Mouse (Mus musculus) olfactory bulb, adult 2 months (tissue): ENCODE measurements at regions not wholly inside any gene's neighbourhood (a gene's known extent, or its start where the extent isn't known, plus 50 kb on each side); places are given as distances from the start of the nearest gene placed in this dataset.

ENCODE experiments used
- H3K27ac ChIP-seq: fragments of 200-500 bp; 2 replicates; pipeline ENCODE4 v1.5.1; 2012; ENCODE audit warnings: low read depth, low read length; ENCODE audit not compliant: insufficient read depth
- H3K4me1 ChIP-seq: fragments of 200-500 bp; 2 replicates; pipeline ENCODE4 v1.6.1; 2012; ENCODE audit warnings: low read length; ENCODE audit not compliant: control insufficient read depth, insufficient read depth
- H3K4me3 ChIP-seq: fragments of 200-500 bp; 2 replicates; pipeline ENCODE4 v1.5.1; 2012; ENCODE audit warnings: mild to moderate bottlenecking, low read depth, low read length, moderate library complexity; ENCODE audit not compliant: insufficient read depth
- CTCF ChIP-seq: fragments of 200-500 bp; IDR thresholded peaks from 2 replicates; pipeline ENCODE4 v1.5.1; 2012; ENCODE audit warnings: low read depth, mild to moderate bottlenecking, low read length, moderate library complexity; ENCODE audit not compliant: insufficient read depth
- POLR2A ChIP-seq: fragments of 200-500 bp; IDR thresholded peaks from 2 replicates; pipeline ENCODE4 v1.6.1; 2012; ENCODE audit warnings: mild to moderate bottlenecking, low read depth, low read length, moderate library complexity; ENCODE audit not compliant: insufficient read depth
- WGBS: fragments of 180-500 bp; shearing (Covaris S2); methylation state at CpG from one replicate; pipeline ENCODE4 v1.1.7; 2018; 5-methylcytosine and 5-hydroxymethylcytosine counted together

DNA sequence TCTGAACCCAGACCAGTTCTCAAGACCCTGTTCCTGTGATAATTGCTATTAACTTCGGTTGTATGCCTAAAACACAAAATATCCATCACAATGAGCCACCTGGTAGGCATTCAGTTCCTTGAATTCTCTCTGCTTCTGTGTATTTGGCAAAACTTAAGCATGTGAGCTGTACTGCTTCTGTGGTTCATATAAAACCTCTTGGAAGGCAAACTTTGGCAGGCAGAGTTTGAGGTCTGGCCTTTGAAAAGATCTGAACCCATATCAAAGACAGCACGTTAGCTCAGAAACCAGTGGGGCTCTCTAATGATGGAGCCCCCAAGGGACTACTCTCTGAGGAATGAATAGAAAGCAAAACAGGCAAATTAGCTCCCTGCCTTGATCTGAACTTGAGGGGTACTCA, 256.1 kb upstream of the Ppargc1a start:
- Histone ChIP-seq H3K4me3 (no peak overlapping the region), H3K4me1 (no peaks in the 10 kb centered on the region), H3K27ac (no peak overlapping the region)
- no peak for TF ChIP-seq CTCF
- no peak for TF ChIP-seq POLR2A
- 56% methylated on average over 2 of the region's 2 CpGs for WGBS

DNA sequence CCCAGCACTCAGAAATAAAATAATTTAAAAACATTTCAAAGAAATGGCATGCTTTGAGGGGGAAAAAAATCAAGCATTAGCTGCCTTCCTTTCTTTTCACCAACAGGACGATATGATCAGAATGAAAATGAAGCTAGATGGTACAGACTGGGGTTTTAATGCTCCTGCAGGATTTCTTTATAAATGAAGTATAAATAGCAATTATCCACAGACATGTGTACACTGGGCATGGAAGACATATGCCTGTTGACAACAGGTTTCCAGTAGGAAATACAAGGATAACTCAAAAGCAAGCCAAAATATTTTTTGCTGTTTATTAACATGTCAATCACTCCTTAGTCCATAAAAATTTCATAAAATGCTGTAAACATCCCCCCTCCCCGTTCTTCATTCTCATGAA, 248.7 kb upstream of the Ppargc1a start:
- TF ChIP-seq POLR2A = no peak
- H3K4me3 ChIP-seq = no peak overlapping the region
- no peak overlapping the region for H3K27ac ChIP-seq
- 72% methylated on average over 2 of the region's 2 CpGs for WGBS
- H3K4me1 ChIP-seq = no peaks in the 10 kb centered on the region

- 92% methylated on average over 2 of the region's 2 CpGs for WGBS
- Histone ChIP-seq H3K27ac (no peak overlapping the region), H3K4me1 (no peaks in the 10 kb centered on the region), H3K4me3 (no peak overlapping the region)
- no peak for TF ChIP-seq POLR2A
- TF ChIP-seq CTCF = no peak
These were observed 244.2 kb upstream of the Ppargc1a start for GRCm38 (mm10) chr5:51811728-51812127.

DNA sequence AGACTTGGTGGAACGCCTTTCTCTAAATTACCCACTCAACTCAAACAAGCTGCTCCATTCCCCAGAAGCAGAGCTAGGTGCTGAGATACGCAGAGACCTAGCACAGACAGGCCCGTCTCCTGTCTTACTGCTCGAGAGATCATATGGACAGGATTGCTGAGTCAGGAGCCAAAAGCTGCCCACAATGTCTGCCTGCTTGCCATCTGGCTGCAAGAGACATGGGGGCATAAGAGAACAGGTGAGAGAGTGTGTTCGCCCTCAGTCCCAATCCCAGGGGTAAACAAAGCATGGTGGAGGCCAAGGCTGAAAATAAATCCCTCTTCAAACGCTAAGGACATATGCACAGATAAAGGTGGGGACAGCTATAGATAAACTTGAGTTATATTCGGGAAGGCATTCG, 234.0 kb upstream of the Ppargc1a start:
- WGBS = 90% methylated on average over 8 of the region's 8 CpGs
- 0 out of 2 replicates have a peak, but pooled peaks cover 3% of the 10 kb centered on the region for H3K4me1 ChIP-seq

GRCm38 (mm10) chr5:51799371-51800035, 232.0 kb upstream of the Ppargc1a start:
- no peak for TF ChIP-seq POLR2A
- 74% methylated on average over 6 of the region's 6 CpGs for WGBS
- H3K27ac ChIP-seq = no peak overlapping the region
- H3K4me1 ChIP-seq = 0 out of 2 replicates have a peak, but pooled peaks cover 3% of the 10 kb centered on the region
- H3K4me3 ChIP-seq = no peak overlapping the region

More for the DNA sequence above, 234.0 kb upstream of the Ppargc1a start:
- no peak overlapping the region for H3K27ac ChIP-seq
- no peak overlapping the region for H3K4me3 ChIP-seq
- TF ChIP-seq CTCF (no peak), POLR2A (no peak)

- TF ChIP-seq CTCF (no peak), POLR2A (no peak)
- WGBS = 54% methylated on average over 6 of the region's 6 CpGs
- H3K27ac ChIP-seq = 0 out of 2 replicates have a peak overlapping the region, but pooled peaks have one; percentile 4
- peaks cover 2% of the 10 kb centered on the region; the same call in 1 of the 2 replicates for H3K4me1 ChIP-seq
- no peak overlapping the region for H3K4me3 ChIP-seq
These were observed 226.6 kb upstream of the Ppargc1a start for GRCm38 (mm10) chr5:51794097-51794496.

DNA sequence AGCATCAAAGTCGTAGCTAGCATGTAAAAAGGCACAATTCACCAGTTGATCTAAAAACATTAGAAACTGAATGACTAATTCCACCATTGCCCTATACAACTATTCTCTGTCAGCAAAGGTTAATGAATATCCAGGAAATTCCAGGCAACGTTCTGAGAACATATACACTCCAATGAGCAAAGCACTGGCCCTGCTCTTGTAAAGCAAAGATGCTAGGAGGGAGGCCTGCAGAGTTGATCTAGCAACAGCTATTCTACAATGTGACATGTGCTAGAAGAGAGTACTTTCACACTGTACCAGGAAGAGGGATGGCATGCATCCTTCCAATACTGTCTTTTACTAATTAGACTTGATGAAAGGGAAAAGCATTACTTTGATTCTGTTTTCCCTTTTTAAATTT, 225.4 kb upstream of the Ppargc1a start:
- Histone ChIP-seq H3K4me3 (no peak overlapping the region), H3K4me1 (peaks cover 5% of the 10 kb centered on the region; the same call in 1 of the 2 replicates), H3K27ac (no peak overlapping the region)
- WGBS = 45% methylated on average over 2 of the region's 2 CpGs
- TF ChIP-seq CTCF (no peak), POLR2A (no peak)

DNA sequence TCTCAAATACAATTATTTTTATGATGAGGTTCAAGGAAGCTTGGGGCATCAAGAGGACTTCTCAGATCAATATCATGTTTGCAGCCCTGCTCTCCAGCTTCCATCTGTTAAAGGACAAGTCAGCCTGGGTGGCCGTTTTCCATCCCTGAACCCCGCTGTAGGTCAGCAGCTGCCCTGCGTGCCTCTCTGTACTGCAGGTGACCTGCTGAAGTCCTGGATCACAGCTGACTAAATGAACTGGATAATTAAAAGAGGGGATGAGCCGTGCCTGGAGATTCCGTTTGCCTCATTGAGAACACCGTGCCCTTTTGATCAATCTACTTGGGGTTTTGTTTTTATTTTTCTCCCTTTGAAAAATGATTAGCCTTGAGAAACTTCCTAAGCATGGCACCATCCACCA, 221.2 kb upstream of the Ppargc1a start:
- WGBS = 80% methylated on average over 6 of the region's 6 CpGs
- Histone ChIP-seq H3K4me3 (no peak overlapping the region), H3K4me1 (0 out of 2 replicates have a peak, but pooled peaks cover 2% of the 10 kb centered on the region), H3K27ac (no peak overlapping the region)
- TF ChIP-seq CTCF (no peak), POLR2A (no peak)

DNA sequence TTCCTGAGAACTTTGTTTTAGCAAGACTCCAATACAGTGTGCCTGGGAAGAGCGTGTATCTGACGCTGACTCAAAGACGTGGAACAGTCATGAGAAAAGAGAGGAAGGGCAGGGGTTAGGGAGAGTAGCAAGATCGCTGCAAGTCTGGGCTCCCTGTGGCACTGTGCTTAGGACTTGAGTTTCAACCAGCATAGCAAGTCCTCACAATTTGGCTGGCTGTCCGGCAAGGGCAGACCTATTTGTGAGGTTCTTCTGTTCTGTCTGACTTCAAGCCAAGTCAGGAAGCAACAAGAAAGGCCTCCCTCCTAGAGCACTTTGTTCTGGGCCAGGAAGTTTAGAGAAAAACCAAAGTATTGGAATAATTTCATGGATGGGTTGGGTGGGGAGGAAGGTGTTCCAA, 216.0 kb upstream of the Ppargc1a start:
- Histone ChIP-seq H3K27ac (0 out of 2 replicates have a peak overlapping the region, but pooled peaks have one; percentile 0), H3K4me3 (no peak overlapping the region), H3K4me1 (peaks cover 14% of the 10 kb centered on the region)
- TF ChIP-seq CTCF (no peak), POLR2A (no peak)
- 47% methylated on average over 5 of the region's 5 CpGs for WGBS

DNA sequence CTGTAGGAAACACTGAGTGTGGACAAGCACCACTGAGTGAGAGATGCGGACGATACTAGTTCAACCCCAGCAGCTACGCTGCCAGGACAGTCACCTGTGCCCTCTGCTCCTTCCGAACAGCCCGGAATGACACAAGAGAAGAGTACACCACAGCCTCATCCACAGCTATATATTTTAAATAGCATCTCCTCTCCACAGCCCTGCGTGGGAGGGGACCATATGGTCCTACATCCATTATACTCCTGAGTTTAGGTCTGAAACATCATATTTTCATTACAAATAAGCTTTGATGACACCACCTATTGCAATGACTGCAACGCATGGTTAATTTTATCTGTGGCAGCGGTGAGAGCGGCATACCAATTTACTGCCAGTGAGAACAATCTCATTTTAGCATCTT, 215.6 kb upstream of the Ppargc1a start:
- Histone ChIP-seq H3K27ac (0 out of 2 replicates have a peak overlapping the region, but pooled peaks have one; percentile 0), H3K4me1 (peaks cover 14% of the 10 kb centered on the region), H3K4me3 (no peak overlapping the region)
- TF ChIP-seq CTCF (no peak), POLR2A (no peak)
- WGBS = 79% methylated on average over 9 of the region's 9 CpGs
